Mouse (Mus musculus): ENCODE measurements around the gene Jakmip3.

Gene Jakmip3

GRCm38 (mm10) chr7:138940612-138941461 is at the start of gene Jakmip3:
TSS of gene Jakmip3 (plus strand) at chr7:138940730.
- DNase-seq (ENCODE audit: inconsistent ontology term): peak; percentile 35

- DNase-seq (ENCODE audit: inconsistent ontology term): no peak
These were observed 42.4 kb upstream of the Jakmip3 start for GRCm38 (mm10) chr7:138898122-138898521.

- no peak for DNase-seq (ENCODE audit: inconsistent ontology term)
These were observed 41.8 kb upstream of the Jakmip3 start for GRCm38 (mm10) chr7:138898743-138899142.

GRCm38 (mm10) chr7:138903886-138904435 is 36.6 kb upstream of the Jakmip3 start:
- DNase-seq (ENCODE audit: inconsistent ontology term): no peak

- peak; percentile 17 for DNase-seq (ENCODE audit: inconsistent ontology term)
These were observed 34.1 kb upstream of the Jakmip3 start for GRCm38 (mm10) chr7:138906441-138906840.

GRCm38 (mm10) chr7:138907043-138907442 is 33.5 kb upstream of the Jakmip3 start:
- DNase-seq (ENCODE audit: inconsistent ontology term): peak; percentile 61

- DNase-seq (ENCODE audit: inconsistent ontology term): no peak
These were observed 32.6 kb upstream of the Jakmip3 start for GRCm38 (mm10) chr7:138907976-138908375.

- peak; percentile 5 for DNase-seq (ENCODE audit: inconsistent ontology term)
These were observed 31.7 kb upstream of the Jakmip3 start for GRCm38 (mm10) chr7:138908768-138909276.

- DNase-seq (ENCODE audit: inconsistent ontology term): peak; percentile 93
These were observed 31.0 kb upstream of the Jakmip3 start, which contains the start of gene Bnip3 for GRCm38 (mm10) chr7:138909277-138910192. TSS of gene Bnip3 (minus strand) at chr7:138909519.

GRCm38 (mm10) chr7:138910193-138910562 is 30.4 kb upstream of the Jakmip3 start:
- peak; percentile 31 for DNase-seq (ENCODE audit: inconsistent ontology term)

GRCm38 (mm10) chr7:138913616-138914015 is 26.9 kb upstream of the Jakmip3 start:
- DNase-seq (ENCODE audit: inconsistent ontology term): no peak

GRCm38 (mm10) chr7:138919156-138919944 is 21.2 kb upstream of the Jakmip3 start:
- DNase-seq (ENCODE audit: inconsistent ontology term): peak; percentile 55

- no peak for DNase-seq (ENCODE audit: inconsistent ontology term)
These were observed 18.9 kb upstream of the Jakmip3 start for GRCm38 (mm10) chr7:138921611-138922010.

- DNase-seq (ENCODE audit: inconsistent ontology term): peak; percentile 44
These were observed 16.6 kb upstream of the Jakmip3 start for GRCm38 (mm10) chr7:138923756-138924425.

GRCm38 (mm10) chr7:138928456-138928855 is 12.1 kb upstream of the Jakmip3 start:
- DNase-seq (ENCODE audit: inconsistent ontology term): no peak

- no peak for DNase-seq (ENCODE audit: inconsistent ontology term)
These were observed 6.0 kb upstream of the Jakmip3 start for GRCm38 (mm10) chr7:138934523-138934922.

GRCm38 (mm10) chr7:138938991-138939390 is 1.5 kb upstream of the Jakmip3 start:
- no peak for DNase-seq (ENCODE audit: inconsistent ontology term)

- peak; percentile 16 for DNase-seq (ENCODE audit: inconsistent ontology term)
These were observed 296 bp upstream of the Jakmip3 start for GRCm38 (mm10) chr7:138940256-138940611.

- peak; percentile 40 for DNase-seq (ENCODE audit: inconsistent ontology term)
These were observed 1.0 kb downstream of the Jakmip3 start for GRCm38 (mm10) chr7:138941571-138941970.

- no peak for DNase-seq (ENCODE audit: inconsistent ontology term)
These were observed 1.8 kb downstream of the Jakmip3 start for GRCm38 (mm10) chr7:138942301-138942700.
